Mouse (Mus musculus) cerebellum, adult 2 months (tissue): ENCODE results near the gene Rapgef5. TPM values are rescaled to one million over a fixed set of nuclear protein-coding genes. Genes with fewer than 3 reads are reported as not detected.

ENCODE experiments used
- DNase-seq, 2 experiments: peaks; one replicate each; pipeline ENCODE4 v3.0.0; 2021
- H3K27ac ChIP-seq: fragments of 200-500 bp; 2 replicates; pipeline ENCODE4 v1.5.1; 2012; ENCODE audit warnings: low read length, control low read depth, inconsistent platforms; ENCODE audit not compliant: insufficient read depth
- H3K27me3 ChIP-seq: fragments of 200-500 bp; 2 replicates; pipeline ENCODE4 v1.6.1; 2012; ENCODE audit warnings: inconsistent platforms, mild to moderate bottlenecking, low read length, moderate library complexity; ENCODE audit not compliant: control insufficient read depth, insufficient read depth
- H3K4me1 ChIP-seq: fragments of 200-500 bp; 2 replicates; pipeline ENCODE4 v1.6.1; 2011; ENCODE audit warnings: low read length; ENCODE audit not compliant: control insufficient read depth, insufficient read depth
- H3K4me3 ChIP-seq: fragments of 200-500 bp; replicated peaks from 2 replicates; pipeline ENCODE3; 2011; ENCODE audit warnings: mild to moderate bottlenecking, low read depth, low read length, control low read depth; ENCODE audit not compliant: insufficient read depth
- CTCF ChIP-seq: fragments of 200-500 bp; IDR thresholded peaks from 2 replicates; pipeline ENCODE4 v1.5.1; 2011; ENCODE audit warnings: low read depth, mild to moderate bottlenecking, control low read depth, low read length, moderate library complexity, borderline replicate concordance; ENCODE audit not compliant: insufficient read depth
- POLR2A ChIP-seq: fragments of 200-500 bp; IDR thresholded peaks from 2 replicates; pipeline ENCODE4 v1.6.1; 2011; ENCODE audit warnings: low read length, control low read depth, borderline replicate concordance; ENCODE audit not compliant: insufficient read depth
- WGBS: fragments of 180-500 bp; shearing (Covaris S2); methylation state at CpG from one replicate; pipeline ENCODE4 v1.1.7; 2018; 5-methylcytosine and 5-hydroxymethylcytosine counted together
- polyA plus RNA-seq: library from polyadenylated mRNA; depleted of rRNA; stranded (reverse); fragments of >200 nt; gene quantifications from 2 replicates; pipeline ENCODE4 v1.2.3, GENCODE M21; 2012

Gene Rapgef5
- polyA plus RNA-seq, 1 experiment, result 26.7 TPM

DNA sequence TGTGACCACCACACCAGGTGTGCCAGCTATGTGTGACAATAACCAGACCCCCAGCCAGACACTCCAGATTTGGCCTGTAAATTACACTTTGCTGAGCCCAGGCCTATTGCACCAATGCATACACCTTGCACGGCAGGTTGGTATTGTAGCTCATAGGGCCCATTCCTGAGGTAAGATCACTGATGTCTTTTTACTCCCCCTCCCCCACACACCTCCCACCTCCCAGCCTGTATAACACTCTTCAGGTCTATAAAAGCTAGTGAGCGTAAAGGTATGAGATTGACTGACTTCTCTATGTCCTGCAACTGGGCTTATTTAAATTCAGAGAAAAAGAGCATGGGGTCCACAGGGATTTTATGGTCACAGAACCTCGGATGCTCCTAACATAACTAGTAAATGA, 3.8 kb upstream of the Rapgef5 start:
- DNase-seq, result no peak
- TF ChIP-seq CTCF (no peak), POLR2A (no peak)
- Histone ChIP-seq H3K27ac (no peak overlapping the region), H3K4me1 (no peaks in the 10 kb centered on the region), H3K27me3 (no peaks in the 10 kb centered on the region), H3K4me3 (no peak overlapping the region)
- 90% methylated on average over 3 of the region's 3 CpGs for WGBS

DNA sequence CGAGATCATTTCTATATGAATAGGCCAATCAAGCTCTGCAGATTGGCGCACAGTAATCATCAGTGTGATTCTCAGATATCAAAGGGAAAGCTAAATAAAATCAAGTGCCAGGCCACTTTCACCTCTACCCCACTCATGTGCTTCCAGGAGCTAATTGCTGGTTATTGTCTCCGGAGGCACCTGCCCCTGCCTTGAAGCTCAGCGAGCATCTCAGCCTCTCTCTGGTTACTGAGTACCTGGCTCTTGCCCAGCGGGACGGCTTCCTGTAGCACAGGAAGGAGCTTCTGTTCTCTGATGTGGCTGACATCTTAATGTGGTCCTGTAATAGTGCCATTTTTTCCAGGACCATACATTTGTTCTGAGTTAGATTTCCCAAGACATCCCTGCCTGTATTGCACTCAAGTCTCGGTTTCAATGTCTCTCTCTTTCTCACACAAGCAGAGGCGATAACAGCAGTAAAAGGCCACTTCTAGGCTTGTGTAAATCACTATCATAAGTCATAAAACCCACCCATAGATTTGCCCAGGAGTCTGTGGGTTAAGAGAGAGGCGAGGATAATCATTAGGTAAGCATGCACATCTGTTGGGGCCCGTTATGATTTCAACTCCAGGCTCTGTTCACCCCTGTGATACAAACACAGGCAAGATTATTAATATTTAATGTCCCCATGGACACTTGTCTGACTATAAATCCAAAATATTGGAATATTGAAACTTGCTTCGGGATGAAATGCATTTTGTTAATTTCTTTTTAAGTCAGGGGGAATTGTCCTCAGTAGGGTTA, 2.9 kb upstream of the Rapgef5 start:
- DNase-seq, result no peak
- WGBS, result 80% methylated on average over 11 of the region's 11 CpGs
- no peak overlapping the region for H3K27ac ChIP-seq
- no peaks in the 10 kb centered on the region for H3K27me3 ChIP-seq
- H3K4me1 ChIP-seq, result no peaks in the 10 kb centered on the region
- no peak overlapping the region for H3K4me3 ChIP-seq
- TF ChIP-seq CTCF (no peak), POLR2A (no peak)

DNA sequence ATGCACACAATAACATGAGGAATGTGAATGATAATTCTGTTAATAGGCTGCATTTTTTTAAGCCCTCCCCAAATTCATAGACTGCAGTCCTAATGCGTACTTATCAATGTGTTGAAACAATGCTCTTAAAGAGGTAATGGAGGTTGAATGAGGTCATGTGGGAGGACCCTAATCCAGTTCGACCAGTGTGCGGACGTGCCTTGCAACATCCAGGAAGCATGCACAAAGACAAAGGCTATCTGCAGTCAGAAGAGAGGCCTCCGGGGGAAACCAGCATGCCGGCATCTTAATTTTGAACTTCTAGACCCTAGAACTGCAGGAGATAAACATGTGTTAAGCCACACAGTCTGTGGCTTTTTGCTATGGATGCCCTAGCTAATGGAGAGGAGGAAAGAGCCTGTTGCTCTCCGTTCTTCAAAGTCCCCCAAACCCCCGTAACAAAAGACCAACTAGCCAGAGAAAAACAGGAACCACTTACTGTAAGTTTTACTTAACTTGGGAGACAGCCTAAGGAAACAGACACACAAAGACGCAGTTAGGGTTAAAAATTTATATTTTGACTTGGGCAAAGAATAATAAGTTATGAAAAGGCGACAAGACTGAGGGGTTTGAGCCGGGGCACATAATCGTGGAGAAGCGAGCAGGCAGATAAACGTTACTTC, 1.1 kb downstream of the Rapgef5 start:
- WGBS, result 67% methylated on average over 14 of the region's 14 CpGs
- Histone ChIP-seq H3K4me1 (no peaks in the 10 kb centered on the region), H3K4me3 (no peak overlapping the region), H3K27me3 (no peaks in the 10 kb centered on the region), H3K27ac (no peak overlapping the region)
- TF ChIP-seq CTCF, result no peak
- TF ChIP-seq POLR2A, result no peak
- no peak for DNase-seq

DNA sequence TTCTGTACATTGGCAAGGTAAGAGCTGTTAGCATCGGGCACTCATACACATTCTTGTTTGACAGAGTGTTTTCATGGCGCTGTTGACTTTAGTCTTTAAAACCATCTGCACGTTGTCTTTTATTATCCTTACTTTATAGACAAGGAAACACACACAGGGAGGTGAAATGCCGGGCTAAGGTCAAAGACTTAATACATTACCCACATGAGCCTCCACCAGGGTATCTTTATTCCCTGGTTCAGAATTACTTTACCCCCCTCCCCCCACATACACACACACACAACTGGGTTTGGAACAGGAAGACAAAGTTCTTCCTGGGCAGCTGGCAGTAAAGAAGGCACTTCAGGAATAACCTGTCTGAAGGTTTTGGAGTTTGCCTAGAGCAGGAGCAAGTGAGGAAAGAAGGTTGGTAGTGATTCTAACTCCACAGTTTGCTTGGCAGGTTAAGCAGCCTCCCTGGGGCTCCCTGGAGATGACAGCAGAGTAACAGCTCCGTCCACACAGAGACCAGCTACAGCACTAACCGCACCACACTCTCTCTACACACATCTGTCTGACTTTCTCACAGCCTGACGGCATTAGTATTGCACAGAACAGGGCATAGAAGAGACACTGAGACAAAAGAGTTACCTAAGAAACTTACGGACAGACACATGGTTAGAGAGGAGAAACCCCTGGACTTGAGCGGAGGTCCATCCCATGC, 8.2 kb downstream of the Rapgef5 start:
- 75% methylated on average over 9 of the region's 9 CpGs for WGBS
- TF ChIP-seq CTCF, result no peak
- no peak for TF ChIP-seq POLR2A

DNA sequence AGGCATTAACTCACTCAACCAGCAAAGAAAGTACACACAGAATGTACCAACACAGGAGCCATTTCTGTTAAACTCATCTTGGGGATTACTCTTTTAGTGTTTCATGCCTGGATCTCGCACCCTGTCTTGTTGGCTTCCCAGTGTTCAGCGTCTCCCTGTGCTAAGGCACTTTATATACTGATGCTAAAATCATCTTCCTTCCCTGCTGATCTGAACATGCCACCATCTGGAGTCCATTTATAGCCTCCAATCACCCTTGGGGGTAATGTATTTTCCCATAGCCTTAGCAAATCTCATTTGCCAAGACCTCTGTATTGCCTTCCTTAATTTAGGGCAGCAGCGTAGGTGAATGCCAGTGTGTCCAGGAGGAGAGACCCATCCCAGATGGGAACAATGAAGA, 11.6 kb downstream of the Rapgef5 start:
- Histone ChIP-seq H3K27me3 (no peaks in the 10 kb centered on the region), H3K4me3 (no peak overlapping the region), H3K27ac (no peak overlapping the region), H3K4me1 (peaks cover 7% of the 10 kb centered on the region; the same call in 1 of the 2 replicates)
- 23% methylated on average over 3 of the region's 3 CpGs for WGBS
- peak in 1 of 2 experiments; percentile 17 for DNase-seq
- TF ChIP-seq CTCF (no peak), POLR2A (no peak)

More for the DNA sequence above, 8.2 kb downstream of the Rapgef5 start:
- DNase-seq, result no peak
- no peaks in the 10 kb centered on the region for H3K27me3 ChIP-seq
- peaks cover 7% of the 10 kb centered on the region; the same call in 1 of the 2 replicates for H3K4me1 ChIP-seq
- no peak overlapping the region for H3K27ac ChIP-seq
- no peak overlapping the region for H3K4me3 ChIP-seq

DNA sequence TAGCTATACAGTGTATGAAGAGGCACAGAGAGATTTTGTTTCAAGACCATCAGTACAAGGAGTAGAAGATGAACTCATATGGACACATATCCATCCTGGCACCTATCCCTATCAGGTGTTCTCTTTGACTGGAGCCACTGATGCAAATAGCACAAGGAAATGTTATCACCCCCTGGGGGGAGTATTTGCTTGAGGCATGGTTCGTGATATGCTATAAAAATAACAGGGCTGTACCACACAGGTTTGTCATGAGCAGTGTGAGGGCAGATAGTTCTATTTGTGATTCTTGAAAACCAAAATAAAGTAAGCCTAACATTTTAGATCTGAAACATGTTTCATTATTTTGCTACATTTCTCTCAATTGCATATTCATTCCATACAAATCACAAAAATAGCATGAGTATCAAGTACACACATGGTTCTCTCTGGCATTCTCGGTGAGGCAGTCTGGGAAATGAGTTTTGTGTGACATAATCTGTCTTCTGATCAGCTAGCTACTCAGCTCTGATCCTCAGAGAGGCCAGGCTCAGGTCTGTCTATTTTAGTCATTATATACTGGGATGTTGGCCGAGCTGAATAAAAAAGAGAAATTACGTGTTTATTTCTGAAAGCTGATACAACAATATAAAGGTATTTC, 12.3 kb downstream of the Rapgef5 start:
- Histone ChIP-seq H3K4me3 (no peak overlapping the region), H3K27me3 (no peaks in the 10 kb centered on the region), H3K4me1 (peaks cover 7% of the 10 kb centered on the region; the same call in 1 of the 2 replicates), H3K27ac (no peak overlapping the region)
- 71% methylated on average over 4 of the region's 4 CpGs for WGBS
- TF ChIP-seq CTCF (no peak), POLR2A (no peak)
- no peak for DNase-seq

DNA sequence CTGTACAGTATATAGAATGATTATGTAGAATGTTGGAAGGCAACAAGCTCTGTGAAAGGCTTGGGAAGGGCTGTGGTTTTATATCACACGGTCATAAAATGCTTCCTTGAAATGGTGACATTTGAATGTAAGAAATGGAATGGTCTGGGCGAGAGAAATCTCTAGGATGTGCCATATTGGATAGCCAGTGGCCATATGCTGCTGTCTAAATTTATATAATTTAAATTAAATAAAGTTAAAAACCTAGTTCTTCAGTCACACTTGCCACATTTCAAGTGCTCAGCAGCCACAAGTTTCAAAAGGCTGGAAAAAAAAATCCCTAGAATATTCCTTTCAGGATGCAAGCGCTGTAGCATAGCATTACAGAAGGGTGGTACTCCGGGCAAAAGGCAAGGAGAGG, 14.8 kb downstream of the Rapgef5 start:
- H3K4me1 ChIP-seq, result peaks cover 7% of the 10 kb centered on the region; the same call in 1 of the 2 replicates
- H3K27me3 ChIP-seq, result no peaks in the 10 kb centered on the region
- no peak overlapping the region for H3K27ac ChIP-seq
- TF ChIP-seq CTCF (no peak), POLR2A (no peak)
- WGBS, result 92% methylated on average over 4 of the region's 4 CpGs
- no peak overlapping the region for H3K4me3 ChIP-seq
- no peak for DNase-seq
